Mouse (Mus musculus) kidney, adult 2 months (tissue): ENCODE data around the gene Psmd2.

Experiments used
- CTCF ChIP-seq: fragments of 200-500 bp; conservative IDR thresholded peaks from 2 replicates; pipeline ENCODE4 v1.5.1; 2011; ENCODE audit warnings: low read depth, mild to moderate bottlenecking, control low read depth, low read length, moderate library complexity, mixed read lengths; ENCODE audit not compliant: insufficient read depth, insufficient read length
- POLR2A ChIP-seq: fragments of 200-500 bp; IDR thresholded peaks from one replicate; pipeline ENCODE4 v1.6.1; 2011; ENCODE audit warnings: low read depth, low read length, control low read depth

GRCm38 (mm10) chr16:20623211-20623610 is 28.2 kb upstream of the Psmd2 start:
- no peak for TF ChIP-seq POLR2A
- no peak for TF ChIP-seq CTCF
